Mouse (Mus musculus) brain, embryonic 14.5 days (tissue): ENCODE measurements at regions not wholly inside any gene's neighbourhood (a gene's known extent, or its start where the extent isn't known, plus 50 kb on each side); places are given as distances from the start of the nearest gene placed in this dataset.

Source experiments
- DNase-seq: peaks from one replicate; pipeline ENCODE4 v3.0.0-alpha.2; 2011; ENCODE audit warnings: low read depth
- CTCF ChIP-seq: fragments of 200-500 bp; IDR thresholded peaks from 2 replicates; pipeline ENCODE4 v1.5.1; 2012; ENCODE audit warnings: inconsistent platforms, mild to moderate bottlenecking, moderate library complexity, borderline replicate concordance; ENCODE audit not compliant: insufficient read depth, insufficient read length; ENCODE audit errors: extremely low read depth
- POLR2A ChIP-seq: fragments of 200-500 bp; IDR thresholded peaks from 2 replicates; pipeline ENCODE4 v1.6.1; 2012; ENCODE audit warnings: mild to moderate bottlenecking, inconsistent platforms, borderline replicate concordance; ENCODE audit not compliant: poor library complexity, insufficient read depth, insufficient read length, severe bottlenecking; ENCODE audit errors: extremely low read depth

GRCm38 (mm10) chr7:37140191-37140590, 442.3 kb downstream of the Tshz3 start:
- no peak for TF ChIP-seq CTCF
- no peak for TF ChIP-seq POLR2A
- DNase-seq, result no peak

DNA sequence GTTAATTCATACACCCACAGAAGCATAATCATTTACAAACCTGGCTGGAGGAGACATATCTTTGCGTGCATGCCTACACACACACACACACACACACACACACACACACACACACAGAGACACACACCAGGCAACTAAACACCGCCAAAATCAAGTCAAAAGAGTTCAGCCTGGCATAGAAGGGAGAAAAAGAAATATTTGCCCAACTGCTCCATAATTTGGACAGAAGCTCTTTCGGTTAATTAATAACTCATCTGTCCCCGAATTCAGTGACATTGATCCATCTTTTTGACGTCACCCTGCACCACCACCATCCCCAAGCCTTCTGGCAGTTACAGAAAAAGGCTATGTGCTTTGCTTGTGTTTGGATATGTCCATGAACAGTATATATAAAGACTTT, 444.9 kb downstream of the Tshz3 start:
- TF ChIP-seq POLR2A (no peak), CTCF (no peak)
- DNase-seq, result no peak

DNA sequence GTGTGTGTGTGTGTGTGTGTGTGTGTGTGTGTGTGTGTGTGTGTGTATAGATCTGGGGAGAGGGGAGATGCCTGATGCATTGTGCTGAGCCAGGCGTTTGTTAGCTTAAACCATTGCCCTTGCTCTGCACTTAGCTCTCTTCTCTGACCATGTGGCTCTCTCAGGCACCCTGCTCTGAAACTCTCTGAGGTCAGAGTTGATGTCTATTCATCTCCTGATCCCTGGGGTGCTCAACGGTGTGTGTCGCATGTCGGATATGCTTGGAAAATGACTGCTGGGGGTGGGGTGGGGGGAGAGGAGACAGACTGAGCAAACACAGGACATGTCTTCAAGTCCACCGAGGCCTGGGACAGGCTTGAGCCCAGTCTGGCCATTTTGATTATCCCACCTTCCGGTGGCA, 446.4 kb downstream of the Tshz3 start:
- TF ChIP-seq POLR2A (no peak), CTCF (no peak)
- no peak for DNase-seq

DNA sequence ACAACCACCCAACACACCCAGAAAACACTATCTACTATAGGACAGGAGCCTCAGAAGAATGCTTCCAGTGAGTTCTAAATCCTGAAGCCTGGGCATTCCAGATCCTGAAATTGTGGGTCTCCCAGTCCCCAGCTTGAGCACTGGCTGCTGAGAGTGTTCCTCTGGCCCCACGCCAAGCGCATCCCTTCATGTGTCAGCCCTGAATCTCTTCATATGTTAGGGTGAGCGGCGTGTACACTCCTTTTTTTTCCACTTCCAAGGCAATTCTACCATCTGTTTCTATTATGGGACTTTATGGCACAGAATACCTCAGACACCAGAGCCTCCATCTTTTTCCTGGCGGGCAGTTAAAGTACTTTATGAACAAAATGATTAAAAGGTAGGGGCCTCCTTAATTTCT, 451.8 kb downstream of the Tshz3 start:
- TF ChIP-seq POLR2A, result no peak
- no peak for TF ChIP-seq CTCF
- peak; percentile 92 for DNase-seq

GRCm38 (mm10) chr7:37159801-37160200, 461.9 kb downstream of the Tshz3 start:
- no peak for TF ChIP-seq CTCF
- TF ChIP-seq POLR2A, result no peak
- DNase-seq, result no peak

GRCm38 (mm10) chr7:37168883-37169282, 471.0 kb downstream of the Tshz3 start:
- peak; percentile 15 for DNase-seq
- TF ChIP-seq CTCF, result no peak
- no peak for TF ChIP-seq POLR2A

- DNase-seq, result no peak
- TF ChIP-seq POLR2A, result no peak
Measured at GRCm38 (mm10) chr7:37175746-37176145, 477.8 kb downstream of the Tshz3 start.

DNA sequence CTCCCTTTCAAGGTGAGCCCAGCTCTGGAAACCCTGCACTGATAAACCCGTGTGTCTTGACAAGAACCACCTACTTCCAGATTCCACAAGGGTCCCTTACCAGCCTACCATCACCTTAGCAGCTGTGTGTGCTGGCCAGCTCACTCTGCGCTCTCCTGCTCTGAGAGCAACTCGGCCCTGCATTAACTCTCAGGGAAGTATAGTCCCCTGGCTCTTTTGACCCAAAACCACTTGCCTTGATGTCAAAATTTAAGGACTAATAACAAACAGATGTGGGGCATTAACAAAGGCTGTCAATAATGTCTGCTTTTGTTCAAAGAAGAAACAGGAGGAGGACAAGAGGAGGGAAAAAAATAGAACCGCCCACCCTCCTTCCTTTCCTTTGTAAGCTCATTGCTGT, 480.3 kb downstream of the Tshz3 start:
- no peak for TF ChIP-seq POLR2A
- no peak for TF ChIP-seq CTCF
- no peak for DNase-seq

DNA sequence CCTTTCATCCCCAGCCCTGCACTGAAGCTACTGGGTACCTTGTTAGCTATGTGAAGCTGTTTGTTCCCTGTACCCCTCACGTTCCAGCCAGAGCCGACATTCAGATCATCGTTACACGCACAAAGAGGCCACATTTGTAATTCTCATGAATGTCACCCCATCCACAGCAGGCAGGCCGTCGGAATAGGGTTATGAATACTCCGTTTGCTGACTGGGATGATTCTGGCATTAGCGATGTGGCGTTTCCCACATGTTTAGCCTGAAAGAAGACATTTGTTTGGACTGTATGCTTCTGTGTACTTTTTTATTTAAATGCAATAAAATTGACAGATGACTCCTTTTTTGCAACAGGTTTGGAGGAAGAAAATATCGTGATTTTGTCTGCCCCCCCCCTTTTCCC, 482.0 kb downstream of the Tshz3 start:
- peak; percentile 50 for DNase-seq

DNA sequence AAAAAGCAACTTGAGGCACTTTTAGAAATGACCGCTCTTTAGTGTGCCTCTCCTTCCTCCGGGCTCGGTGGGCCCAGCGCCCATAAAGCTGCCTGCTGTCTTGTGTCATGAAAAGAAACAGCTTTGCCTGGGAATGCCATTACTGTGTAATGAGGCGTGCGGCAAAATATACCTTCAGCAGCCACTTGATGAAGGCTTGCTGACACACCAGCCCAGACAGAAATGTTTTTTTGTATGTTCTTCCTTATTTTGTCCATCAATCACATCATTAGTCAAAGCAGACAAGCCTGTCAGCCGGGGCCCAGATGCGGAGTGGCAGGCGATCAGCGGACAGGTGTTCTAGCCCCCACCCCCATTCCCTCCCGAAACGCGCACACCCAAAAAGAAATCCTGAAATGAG, 482.5 kb downstream of the Tshz3 start:
- no peak for TF ChIP-seq POLR2A
- no peak for TF ChIP-seq CTCF

More for the DNA sequence above, 482.0 kb downstream of the Tshz3 start:
- TF ChIP-seq POLR2A, result no peak
- no peak for TF ChIP-seq CTCF

DNA sequence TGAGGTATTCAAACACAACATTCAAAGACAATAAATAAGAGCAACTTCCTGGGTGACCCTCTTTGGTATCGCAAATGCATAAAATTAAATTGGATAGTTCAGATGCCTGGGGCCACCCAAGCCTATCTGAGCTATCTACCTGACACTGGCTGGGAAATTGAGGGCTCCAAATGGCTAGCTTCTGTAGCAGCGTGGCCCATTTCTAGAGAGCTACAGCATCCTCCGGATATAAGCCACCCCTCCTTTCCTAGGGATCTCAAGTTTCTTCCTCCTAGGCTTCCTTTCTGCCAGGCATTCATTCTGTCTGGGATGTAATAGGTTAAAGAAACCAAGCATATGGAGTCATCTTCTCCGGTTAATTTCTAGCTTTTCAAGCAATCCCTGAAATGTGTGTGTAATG, 483.2 kb downstream of the Tshz3 start:
- DNase-seq, result peak; percentile 31
- TF ChIP-seq CTCF, result no peak
- no peak for TF ChIP-seq POLR2A

More for the DNA sequence above, 482.5 kb downstream of the Tshz3 start:
- DNase-seq, result peak; percentile 82

DNA sequence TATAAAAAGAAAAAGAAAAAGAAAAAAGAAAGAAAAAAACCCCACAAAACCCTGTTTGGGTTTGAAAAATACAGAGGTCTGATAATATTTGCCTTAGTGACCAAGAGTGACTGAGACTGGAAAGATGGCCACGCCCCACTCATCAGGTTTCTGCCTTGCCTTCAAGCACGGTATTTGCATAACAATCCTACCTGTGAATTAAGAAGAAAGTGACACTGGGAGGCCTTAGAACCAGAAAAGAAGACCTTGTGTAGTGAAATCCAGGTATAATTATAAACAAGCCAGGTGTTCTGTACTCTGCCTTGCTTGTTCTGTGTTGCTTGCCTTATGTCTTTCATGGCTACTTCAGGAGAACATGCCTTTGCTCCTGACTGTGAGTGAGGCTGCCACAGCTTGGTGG, 494.6 kb downstream of the Tshz3 start:
- no peak for DNase-seq
- TF ChIP-seq POLR2A, result no peak
- TF ChIP-seq CTCF, result no peak

- no peak for DNase-seq
- TF ChIP-seq POLR2A (no peak), CTCF (no peak)
Measured at GRCm38 (mm10) chr7:37204800-37205199, 506.9 kb downstream of the Tshz3 start.
